Mouse (Mus musculus) kidney, adult 8-10 months (tissue): ENCODE measurements around the gene Dnah5.

Source experiments
- DNase-seq, 2 experiments: peaks; one replicate each; pipeline ENCODE4 v3.0.0; 2022

Dnah5 gene

DNA sequence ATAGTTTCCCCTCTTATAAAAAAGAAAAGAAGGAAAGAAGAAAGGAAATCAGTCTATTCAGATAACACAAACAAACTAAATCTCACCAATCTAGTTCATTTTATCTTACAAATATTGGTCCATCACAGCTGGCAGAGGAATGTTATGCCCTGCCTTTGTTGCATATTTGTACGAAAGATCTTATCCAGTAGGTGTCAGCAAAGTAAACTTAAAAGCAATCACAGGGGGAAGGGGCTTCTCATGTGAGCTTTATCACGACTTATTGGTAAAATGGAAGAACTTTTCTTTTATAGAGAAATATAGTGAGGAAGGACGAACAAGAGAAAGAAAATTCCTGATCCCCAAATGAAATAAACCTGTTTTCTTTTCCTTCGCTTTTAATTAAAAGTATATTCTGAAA, 299.3 kb downstream of the Dnah5 start:
- DNase-seq, result no peak

DNA sequence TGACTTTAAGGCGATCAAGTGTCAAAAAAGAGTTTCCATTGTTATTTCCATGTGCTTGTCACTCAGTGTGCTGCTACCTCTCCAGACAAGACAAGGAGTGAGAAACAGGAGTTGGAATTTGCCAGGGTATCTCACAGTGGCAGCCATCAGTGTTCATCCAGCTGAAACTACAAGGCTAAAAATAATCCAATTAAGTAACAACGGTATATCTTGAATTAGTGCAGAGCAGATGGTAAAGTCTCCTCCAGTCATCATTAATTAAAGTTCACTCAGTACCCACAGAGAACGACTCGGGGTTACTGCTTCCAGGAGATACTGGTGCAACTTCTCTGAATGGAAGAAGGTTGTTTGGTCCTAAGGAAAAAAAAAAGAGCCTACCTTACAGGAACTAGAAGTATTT, 311.6 kb downstream of the Dnah5 start:
- DNase-seq, result no peak
